Mouse (Mus musculus) heart, postnatal 25 days (tissue): ENCODE results near the gene Pla2g15. TPM values are rescaled to one million over a fixed set of nuclear protein-coding genes. Genes with fewer than 3 reads are reported as not detected.

Experiments used
- DNase-seq: peaks from one replicate; pipeline ENCODE4 v3.0.0; 2022; ENCODE audit warnings: low spot score
- intact Hi-C: fragments of 180-260 bp; cut with DNase I; formaldehyde crosslinking; loops from one replicate; pipeline ENCODE4 v1.15.1; 2025
- total RNA-seq, 2 experiments: library from RNA; stranded (reverse); gene quantifications; 2 replicates each; pipeline ENCODE4 v1.2.3; 2021

Pla2g15 gene
- total RNA-seq, 2 experiments from 2014 or later = 7.8 to 8.7 TPM

DNA sequence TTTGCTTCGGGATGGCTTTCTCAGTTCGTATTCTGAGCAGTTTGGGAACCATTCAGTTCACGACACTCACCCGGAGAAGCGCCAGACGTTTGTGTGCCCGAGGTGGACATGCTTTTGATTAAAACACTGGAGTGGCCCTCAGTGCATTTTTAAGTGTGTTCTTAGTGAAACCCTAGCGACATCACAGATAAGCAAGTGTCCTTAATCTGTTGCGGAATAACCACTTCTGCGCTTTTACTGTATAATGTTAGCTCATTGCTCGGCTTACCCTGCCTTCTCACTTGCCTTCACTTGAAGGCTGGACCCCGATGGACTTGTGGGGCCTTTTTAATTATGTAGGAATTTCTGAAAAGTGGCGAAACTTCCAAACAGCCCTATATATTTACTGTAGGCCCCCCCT, 61.2 kb downstream of the Pla2g15 start:
- DNase-seq = no peak
- intact Hi-C loops = loop anchor here (5.0 kb wide), 1 partner anchor 69 kb away; no protein-coding TSS in a partner anchor

DNA sequence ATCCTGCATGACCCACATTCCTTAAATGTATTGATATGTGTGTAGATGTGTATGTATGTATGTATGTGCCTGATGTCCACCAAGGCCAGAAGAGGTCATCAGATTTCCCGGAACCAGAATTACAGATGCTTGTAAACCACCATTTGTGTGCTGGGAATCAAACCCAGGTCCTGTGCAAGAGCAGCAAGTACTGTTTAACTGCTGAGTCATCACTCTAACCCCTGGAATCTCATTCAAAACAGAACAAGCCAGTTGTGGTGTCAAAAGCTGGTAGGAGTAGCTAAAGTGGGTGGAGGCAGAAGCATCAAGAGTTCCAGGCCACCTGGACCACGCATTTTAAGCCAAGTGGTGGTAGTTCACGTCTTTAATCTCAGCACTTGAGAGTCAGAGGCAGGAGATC, 63.8 kb downstream of the Pla2g15 start:
- DNase-seq = no peak
- intact Hi-C loops = loop anchor here (5.0 kb wide), 1 partner anchor 72 kb away; no protein-coding TSS in a partner anchor

Other genes with a start within 250 kb of the Pla2g15 start
- gene Pskh1, start 250.0 kb upstream of the Pla2g15 start, total RNA-seq = 10 to 100 TPM; 16.0 to 16.6 TPM
- gene Ctrl, start 216.5 kb upstream of the Pla2g15 start, total RNA-seq = under 1 TPM in 1 of 2 experiments, not detected in 1; 0.31 TPM
- 10 to 100 TPM; 64.8 to 68.3 TPM for gene Psmb10, start 212.0 kb upstream of the Pla2g15 start, total RNA-seq
- gene Lcat, start 207.0 kb upstream of the Pla2g15 start, total RNA-seq = 1 to 10 TPM in 1 of 2 experiments, under 1 TPM in 1; 0.75 to 1.3 TPM
- gene Slc12a4, start 184.3 kb upstream of the Pla2g15 start, total RNA-seq = 10 to 100 TPM; 39.4 to 48.7 TPM
- gene Dpep3, start 171.0 kb upstream of the Pla2g15 start, total RNA-seq = not detected
- gene Dus2, start 159.1 kb upstream of the Pla2g15 start, total RNA-seq = 1 to 10 TPM; 8.8 to 8.9 TPM
- not detected for gene Dpep2nb, start 144.4 kb upstream of the Pla2g15 start, total RNA-seq
- 10 to 100 TPM; 10.1 to 10.3 TPM for gene Ddx28, start 138.5 kb upstream of the Pla2g15 start, total RNA-seq
- gene Nfatc3, start 91.6 kb upstream of the Pla2g15 start, total RNA-seq = 10 to 100 TPM; 19.3 to 21.7 TPM
- under 1 TPM; 0.53 to 0.60 TPM for gene Esrp2, start 13.4 kb upstream of the Pla2g15 start, total RNA-seq
- 10 to 100 TPM; 12.0 to 12.2 TPM for gene Slc7a6, start 18.5 kb downstream of the Pla2g15 start, total RNA-seq
- gene Slc7a6os, start 60.5 kb downstream of the Pla2g15 start, total RNA-seq = 10 to 100 TPM in 1 of 2 experiments, 1 to 10 TPM in 1; 9.6 to 10.9 TPM
- 10 to 100 TPM; 23.1 to 25.8 TPM for gene Prmt7, start 60.5 kb downstream of the Pla2g15 start, total RNA-seq
- gene Smpd3, start 187.6 kb downstream of the Pla2g15 start, total RNA-seq = 1 to 10 TPM; 3.6 to 4.9 TPM